ENCODE assay signal across 19 mouse cellular contexts in genomic region chr15:99602206-99602820, GRCm38 (mm10). TPM values are rescaled to one million over a fixed set of nuclear protein-coding genes. Genes with fewer than 3 reads are reported as not detected.
DNase-seq lines count a peak whose midpoint lies in the region; ATAC-seq and TF ChIP-seq lines count a peak whose summit lies in the region.
"Had no signal": no experiment of that assay in that cellular context is flagged by ENCODE, and none has a peak within 500 bp of the region (broad histone marks: within the 10 kb centered on the region; RNA-seq: fewer than 3 reads in every experiment).

No protein-coding gene starts in this region.

- H3K4me1 ChIP-seq in midbrain, embryonic 10.5 days, result peaks cover 81% of the 10 kb centered on the region
- 0 out of 2 replicates have a peak, but pooled peaks cover 5% of the 10 kb centered on the region for H3K4me1 ChIP-seq in midbrain, postnatal 0 days (ENCODE audit: insufficient read depth, low read length)
- peaks cover 9% of the 10 kb centered on the region for H3K4me1 ChIP-seq in hindbrain, postnatal 0 days (ENCODE audit: insufficient read depth, low read length)

- no peak overlapping the region for H3K9ac ChIP-seq in midbrain, postnatal 0 days (replicated peaks; ENCODE audit: low read length, poor library complexity, severe bottlenecking)
- no peak overlapping the region for H3K9ac ChIP-seq in hindbrain, postnatal 0 days (replicated peaks; ENCODE audit: low read length)
- H3K9ac ChIP-seq: embryonic facial prominence, embryonic 13.5 days; liver, embryonic 12.5 days; lung, embryonic 15.5 days had no signal

- H3K4me2 ChIP-seq in midbrain, postnatal 0 days (ENCODE audit: low read depth, low read length, poor library complexity, severe bottlenecking), result no peak overlapping the region
- H3K4me2 ChIP-seq in hindbrain, postnatal 0 days (ENCODE audit: low read depth, low read length), result no peak overlapping the region
- H3K4me2 ChIP-seq: embryonic facial prominence, embryonic 13.5 days; liver, embryonic 12.5 days; lung, embryonic 15.5 days had no signal

- WGBS in midbrain, embryonic 10.5 days, result 74% methylated on average over 17 of the region's 17 CpGs
- WGBS in midbrain, postnatal 0 days, result 64% methylated on average over 17 of the region's 17 CpGs
- WGBS in hindbrain, postnatal 0 days, result 59% methylated on average over 17 of the region's 17 CpGs

- H3K9me3 ChIP-seq in midbrain, embryonic 10.5 days (replicated peaks), result no peaks in the 10 kb centered on the region
- H3K9me3 ChIP-seq in midbrain, postnatal 0 days (ENCODE audit: low read length), result no peaks in the 10 kb centered on the region
- no peaks in the 10 kb centered on the region for H3K9me3 ChIP-seq in hindbrain, postnatal 0 days (ENCODE audit: low read length)
- H3K9me3 ChIP-seq: embryonic facial prominence, embryonic 13.5 days; liver, embryonic 12.5 days; lung, embryonic 15.5 days had no signal

- H3K4me3 ChIP-seq in midbrain, embryonic 10.5 days, result no peak overlapping the region
- H3K4me3 ChIP-seq in midbrain, postnatal 0 days (ENCODE audit: low read depth, low read length), result no peak overlapping the region
- no peak overlapping the region for H3K4me3 ChIP-seq in hindbrain, postnatal 0 days (ENCODE audit: low read length)
- H3K4me3 ChIP-seq: embryonic facial prominence, embryonic 13.5 days; liver, embryonic 12.5 days; lung, embryonic 15.5 days had no signal

- no peak for DNase-seq in midbrain, embryonic 10.5 days (ENCODE audit: low spot score)
- no peak for DNase-seq in midbrain, postnatal 0 days (ENCODE audit: low spot score)
- peak; percentile 54 for DNase-seq in cerebellum, adult 11 months
- peak; percentile 75 for DNase-seq in cerebellum, adult 9-11 months
- DNase-seq in hindbrain, postnatal 0 days (ENCODE audit: low spot score), result no peak
- no peak for DNase-seq in thymus, postnatal 10 days (ENCODE audit: low spot score in 2 of 2)
- no peak for DNase-seq in c-Kit-positive CD71-positive TER-119-positive erythroid progenitor cells, embryonic 14.5 days (ENCODE audit: low spot score)
- DNase-seq: kidney, adult 8-10 months; kidney, postnatal 36 days; thymus, postnatal 14 days had no signal

- TF ChIP-seq CTCF in midbrain, postnatal 0 days (IDR thresholded peaks at IDR 0.05), result no peak
- no peak for TF ChIP-seq CTCF in hindbrain, postnatal 0 days (IDR thresholded peaks at IDR 0.05; ENCODE audit: low read depth)

- no peaks in the 10 kb centered on the region for H3K36me3 ChIP-seq in midbrain, embryonic 10.5 days
- no peaks in the 10 kb centered on the region for H3K36me3 ChIP-seq in midbrain, postnatal 0 days (ENCODE audit: insufficient read depth, low read length)
- no peaks in the 10 kb centered on the region for H3K36me3 ChIP-seq in hindbrain, postnatal 0 days (ENCODE audit: insufficient read depth, low read length)
- H3K36me3 ChIP-seq: embryonic facial prominence, embryonic 13.5 days; liver, embryonic 12.5 days; lung, embryonic 15.5 days had no signal

- H3K27me3 ChIP-seq in midbrain, embryonic 10.5 days (ENCODE audit: low read depth, poor library complexity, severe bottlenecking), result peaks cover 92% of the 10 kb centered on the region
- peaks cover 4% of the 10 kb centered on the region; the same call in 1 of the 2 replicates for H3K27me3 ChIP-seq in midbrain, postnatal 0 days (ENCODE audit: insufficient read depth, low read length)
- H3K27me3 ChIP-seq in hindbrain, postnatal 0 days (ENCODE audit: insufficient read depth, low read length), result no peaks in the 10 kb centered on the region

- no peak for ATAC-seq in midbrain, postnatal 0 days (ENCODE audit: low FRiP score)
- no peak for ATAC-seq in hindbrain, postnatal 0 days
- ATAC-seq in monocyte, adult 5-6 weeks (replicated peaks; ENCODE audit: insufficient number of reproducible peaks, low FRiP score, low TSS enrichment, poor library complexity, severe bottlenecking), result no peak
- ATAC-seq: liver, embryonic 12.5 days had no signal

- peak overlapping the region; percentile 33; the same call in 1 of the 2 replicates for H3K27ac ChIP-seq in midbrain, embryonic 10.5 days (replicated peaks)
- no peak overlapping the region for H3K27ac ChIP-seq in midbrain, postnatal 0 days (ENCODE audit: low read depth, low read length)
- H3K27ac ChIP-seq in hindbrain, postnatal 0 days, result 0 out of 2 replicates have a peak overlapping the region, but pooled peaks have one; percentile 45
- H3K27ac ChIP-seq: embryonic facial prominence, embryonic 13.5 days; lung, embryonic 15.5 days had no signal

RNA-seq across cellular contexts. Expression of gene Aqp6, which starts 1.1 kb away (rescaled TPM):
- polyA plus RNA-seq in midbrain, embryonic 10.5 days (2016; fragmentation: Nextera tagmentation; extraction: Ambion mirVana), result 0.16 TPM in 1 of 2 replicates, not detected in the other
- total RNA-seq in midbrain, postnatal 0 days (2014; rRNA removed), result 1.7 TPM in 1 of 2 replicates, not detected in the other
- 0.23 and 0.28 TPM in 2 replicates for polyA plus RNA-seq in midbrain, postnatal 0 days (2015; fragmentation: Nextera tagmentation; extraction: Ambion mirVana)
- total RNA-seq in hindbrain, postnatal 0 days (2014; rRNA removed), result 0.14 and 0.26 TPM in 2 replicates
- polyA plus RNA-seq in hindbrain, postnatal 0 days (2015; fragmentation: Nextera tagmentation; extraction: Ambion mirVana), result 0.33 and 0.50 TPM in 2 replicates
- not detected in 3 replicates for total RNA-seq in monocyte, adult 5-6 weeks (2017)
- total RNA-seq: gastrocnemius, postnatal 4 days; layer of hippocampus, postnatal 10 days; megakaryocyte progenitor cell, adult 5-6 weeks had no signal
- polyA plus RNA-seq: embryonic facial prominence, embryonic 13.5 days; heart, embryonic 14.5 days; liver, embryonic 12.5 days; lung, embryonic 15.5 days had no signal

RNA-seq across cellular contexts. Expression of gene Aqp5, which starts 11.7 kb away (rescaled TPM):
- polyA plus RNA-seq in midbrain, embryonic 10.5 days (2016; fragmentation: Nextera tagmentation; extraction: Ambion mirVana), result 0.61 TPM in 1 of 2 replicates, not detected in the other
- total RNA-seq in midbrain, postnatal 0 days (2014; rRNA removed), result 2.4 and 3.2 TPM in 2 replicates
- polyA plus RNA-seq in midbrain, postnatal 0 days (2015; fragmentation: Nextera tagmentation; extraction: Ambion mirVana), result 1.0 and 1.4 TPM in 2 replicates
- 3.8 and 5.5 TPM in 2 replicates for total RNA-seq in hindbrain, postnatal 0 days (2014; rRNA removed)
- 1.1 TPM in 2 replicates for polyA plus RNA-seq in hindbrain, postnatal 0 days (2015; fragmentation: Nextera tagmentation; extraction: Ambion mirVana)
- not detected in 3 replicates for total RNA-seq in monocyte, adult 5-6 weeks (2017)
- total RNA-seq: gastrocnemius, postnatal 4 days; megakaryocyte progenitor cell, adult 5-6 weeks had no signal

RNA-seq across cellular contexts. Expression of gene Aqp2, which starts 23.5 kb away (rescaled TPM):
- not detected in 2 replicates for polyA plus RNA-seq in midbrain, embryonic 10.5 days (2016; fragmentation: Nextera tagmentation; extraction: Ambion mirVana)
- not detected in 2 replicates for total RNA-seq in midbrain, postnatal 0 days (2014; rRNA removed)
- polyA plus RNA-seq in midbrain, postnatal 0 days (2015; fragmentation: Nextera tagmentation; extraction: Ambion mirVana), result not detected in 2 replicates
- not detected in 2 replicates for total RNA-seq in hindbrain, postnatal 0 days (2014; rRNA removed)
- 0.10 TPM in 1 of 2 replicates, not detected in the other for polyA plus RNA-seq in hindbrain, postnatal 0 days (2015; fragmentation: Nextera tagmentation; extraction: Ambion mirVana)
- total RNA-seq in monocyte, adult 5-6 weeks (2017), result not detected in 3 replicates
- total RNA-seq: gastrocnemius, postnatal 4 days; layer of hippocampus, postnatal 10 days; left cerebral cortex, postnatal 25 days; megakaryocyte progenitor cell, adult 5-6 weeks had no signal
- polyA plus RNA-seq: embryonic facial prominence, embryonic 13.5 days; heart, embryonic 14.5 days; liver, embryonic 12.5 days had no signal

RNA-seq across cellular contexts. Expression of gene Racgap1, which starts 49.1 kb away (rescaled TPM):
- polyA plus RNA-seq in midbrain, embryonic 10.5 days (2016; fragmentation: Nextera tagmentation; extraction: Ambion mirVana), result 208 and 239 TPM in 2 replicates
- 27.0 and 32.9 TPM in 2 replicates for total RNA-seq in midbrain, postnatal 0 days (2014; rRNA removed)
- 27.2 TPM in 2 replicates for polyA plus RNA-seq in midbrain, postnatal 0 days (2015; fragmentation: Nextera tagmentation; extraction: Ambion mirVana)
- total RNA-seq in hindbrain, postnatal 0 days (2014; rRNA removed), result 46.4 and 49.1 TPM in 2 replicates
- polyA plus RNA-seq in hindbrain, postnatal 0 days (2015; fragmentation: Nextera tagmentation; extraction: Ambion mirVana), result 49.7 and 52.0 TPM in 2 replicates
- 16.4 to 36.9 TPM (median 17.8 TPM) in 3 replicates for total RNA-seq in monocyte, adult 5-6 weeks (2017)

Comparison
In these comparisons a context has a peak if more than half of its experiments do, and no peak if none do; other contexts are left out.
1. DNase-seq: peak in cerebellum, adult 11 months (single experiment) and cerebellum, adult 9-11 months (single experiment); none in midbrain, embryonic 10.5 days (single experiment), midbrain, postnatal 0 days (single experiment), hindbrain, postnatal 0 days (single experiment), thymus, postnatal 10 days (0 of 2) and c-Kit-positive CD71-positive TER-119-positive erythroid progenitor cells, embryonic 14.5 days (single experiment).